Mouse (Mus musculus): ENCODE measurements around the gene Zgrf1.

The Zgrf1 gene

GRCm38 (mm10) chr3:127552973-127553719 is at the start of gene Zgrf1, which contains the start of gene Larp7:
Gene Zgrf1 (plus strand): TSS chr3:127553489.
Gene Larp7 (minus strand): TSS chr3:127553349.
- DNase-seq (ENCODE audit: low spot score in 2 of 2) = peak; percentile 97 to 99

GRCm38 (mm10) chr3:127507878-127508783 is 45.2 kb upstream of the Zgrf1 start:
- no peak for DNase-seq (ENCODE audit: low spot score in 2 of 2)

- no peak for DNase-seq (ENCODE audit: low spot score in 2 of 2)
These were observed 41.2 kb upstream of the Zgrf1 start for GRCm38 (mm10) chr3:127511786-127512746.

- DNase-seq (ENCODE audit: low spot score in 2 of 2) = no peak
These were observed 40.4 kb upstream of the Zgrf1 start for GRCm38 (mm10) chr3:127512794-127513335.

GRCm38 (mm10) chr3:127513699-127514098 is 39.6 kb upstream of the Zgrf1 start:
- DNase-seq (ENCODE audit: low spot score in 2 of 2) = no peak

GRCm38 (mm10) chr3:127515251-127515650 is 38.0 kb upstream of the Zgrf1 start:
- DNase-seq (ENCODE audit: low spot score in 2 of 2) = no peak

GRCm38 (mm10) chr3:127520300-127520699 is 33.0 kb upstream of the Zgrf1 start:
- no peak for DNase-seq (ENCODE audit: low spot score in 2 of 2)

GRCm38 (mm10) chr3:127521156-127521555 is 32.1 kb upstream of the Zgrf1 start:
- DNase-seq (ENCODE audit: low spot score in 2 of 2) = peak in 1 of 2 experiments; percentile 32

- DNase-seq (ENCODE audit: low spot score in 2 of 2) = peak; percentile 51 to 62
These were observed 28.0 kb upstream of the Zgrf1 start for GRCm38 (mm10) chr3:127525188-127525819.

GRCm38 (mm10) chr3:127527465-127528034 is 25.7 kb upstream of the Zgrf1 start:
- peak; percentile 57 to 74 for DNase-seq (ENCODE audit: low spot score in 2 of 2)

- no peak for DNase-seq (ENCODE audit: low spot score in 2 of 2)
These were observed 24.1 kb upstream of the Zgrf1 start for GRCm38 (mm10) chr3:127529210-127529609.

GRCm38 (mm10) chr3:127529824-127530223 is 23.5 kb upstream of the Zgrf1 start:
- no peak for DNase-seq (ENCODE audit: low spot score in 2 of 2)

- DNase-seq (ENCODE audit: low spot score in 2 of 2) = no peak
These were observed 23.0 kb upstream of the Zgrf1 start for GRCm38 (mm10) chr3:127530293-127530692.

GRCm38 (mm10) chr3:127539193-127539592 is 14.1 kb upstream of the Zgrf1 start:
- DNase-seq (ENCODE audit: low spot score in 2 of 2) = peak; percentile 12 to 27

- no peak for DNase-seq (ENCODE audit: low spot score in 2 of 2)
These were observed 9.3 kb upstream of the Zgrf1 start for GRCm38 (mm10) chr3:127543976-127544375.

GRCm38 (mm10) chr3:127544610-127545121 is 8.6 kb upstream of the Zgrf1 start:
- no peak for DNase-seq (ENCODE audit: low spot score in 2 of 2)

- DNase-seq (ENCODE audit: low spot score in 2 of 2) = no peak
These were observed 5.4 kb upstream of the Zgrf1 start for GRCm38 (mm10) chr3:127547882-127548281.

GRCm38 (mm10) chr3:127552434-127552972 is 786 bp upstream of the Zgrf1 start:
- no peak for DNase-seq (ENCODE audit: low spot score in 2 of 2)

- DNase-seq (ENCODE audit: low spot score in 2 of 2) = no peak
These were observed 393 bp downstream of the Zgrf1 start for GRCm38 (mm10) chr3:127553720-127554043.

GRCm38 (mm10) chr3:127554723-127555122 is 1.4 kb downstream of the Zgrf1 start:
- DNase-seq (ENCODE audit: low spot score in 2 of 2) = no peak

Data from heart, adult 9 months (tissue).